Mouse (Mus musculus) G1E (cell line): ENCODE results near the gene Shroom1.

ENCODE experiments used
- CTCF ChIP-seq: IDR thresholded peaks from 2 replicates; pipeline ENCODE4 v1.5.1; 2012; ENCODE audit warnings: low read depth, low read length, inconsistent platforms, mixed read lengths
- GATA1 ChIP-seq: IDR thresholded peaks from 2 replicates; pipeline ENCODE4 v1.6.1; 2012; ENCODE audit warnings: borderline replicate concordance, low read length, inconsistent platforms, mixed read lengths
- TAL1 ChIP-seq: conservative IDR thresholded peaks from 2 replicates; pipeline ENCODE4 v1.6.1; 2012; ENCODE audit warnings: low read depth, low read length, inconsistent platforms, mixed read lengths

- TF ChIP-seq TAL1, result no peak
- TF ChIP-seq CTCF, result no peak
- no peak for TF ChIP-seq GATA1
Measured at GRCm38 (mm10) chr11:53427993-53428715, 28.9 kb upstream of the Shroom1 start.
